Mouse (Mus musculus): ENCODE data around the gene Ubtf. TPM values are rescaled to one million over a fixed set of nuclear protein-coding genes. Genes with fewer than 3 reads are reported as not detected.

Gene Ubtf
- polyA plus RNA-seq (2017; shearing (Covaris generic)) = 112 TPM

DNA sequence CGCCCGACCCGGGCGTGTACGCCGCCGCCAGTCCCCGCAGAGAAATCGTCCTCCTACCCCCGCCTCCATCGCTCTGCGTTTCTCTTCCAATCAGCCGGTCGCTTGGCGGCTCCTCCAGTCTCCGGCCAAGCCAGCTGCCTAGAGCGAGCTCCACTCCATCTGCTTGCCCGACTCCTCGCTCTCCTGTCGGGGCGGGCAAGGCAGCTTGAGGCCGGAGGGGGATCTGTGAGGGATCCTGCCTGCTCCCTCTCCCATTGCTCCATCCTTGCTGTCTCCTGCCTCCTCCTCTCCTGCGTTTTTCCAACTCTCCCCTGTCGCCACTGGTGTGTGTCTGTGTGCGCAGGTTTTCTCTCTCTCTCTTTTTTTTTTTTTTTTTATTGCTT lies at the start of gene Ubtf:
TSS of gene Ubtf (minus strand) at position 333 of the 383 bp plus-strand sequence.

GRCm38 (mm10) chr11:102366103-102366502 lies 46.6 kb upstream of the Ubtf start, which contains the start of gene Slc4a1:
TSS of gene Slc4a1 (minus strand) at chr11:102366203.

DNA sequence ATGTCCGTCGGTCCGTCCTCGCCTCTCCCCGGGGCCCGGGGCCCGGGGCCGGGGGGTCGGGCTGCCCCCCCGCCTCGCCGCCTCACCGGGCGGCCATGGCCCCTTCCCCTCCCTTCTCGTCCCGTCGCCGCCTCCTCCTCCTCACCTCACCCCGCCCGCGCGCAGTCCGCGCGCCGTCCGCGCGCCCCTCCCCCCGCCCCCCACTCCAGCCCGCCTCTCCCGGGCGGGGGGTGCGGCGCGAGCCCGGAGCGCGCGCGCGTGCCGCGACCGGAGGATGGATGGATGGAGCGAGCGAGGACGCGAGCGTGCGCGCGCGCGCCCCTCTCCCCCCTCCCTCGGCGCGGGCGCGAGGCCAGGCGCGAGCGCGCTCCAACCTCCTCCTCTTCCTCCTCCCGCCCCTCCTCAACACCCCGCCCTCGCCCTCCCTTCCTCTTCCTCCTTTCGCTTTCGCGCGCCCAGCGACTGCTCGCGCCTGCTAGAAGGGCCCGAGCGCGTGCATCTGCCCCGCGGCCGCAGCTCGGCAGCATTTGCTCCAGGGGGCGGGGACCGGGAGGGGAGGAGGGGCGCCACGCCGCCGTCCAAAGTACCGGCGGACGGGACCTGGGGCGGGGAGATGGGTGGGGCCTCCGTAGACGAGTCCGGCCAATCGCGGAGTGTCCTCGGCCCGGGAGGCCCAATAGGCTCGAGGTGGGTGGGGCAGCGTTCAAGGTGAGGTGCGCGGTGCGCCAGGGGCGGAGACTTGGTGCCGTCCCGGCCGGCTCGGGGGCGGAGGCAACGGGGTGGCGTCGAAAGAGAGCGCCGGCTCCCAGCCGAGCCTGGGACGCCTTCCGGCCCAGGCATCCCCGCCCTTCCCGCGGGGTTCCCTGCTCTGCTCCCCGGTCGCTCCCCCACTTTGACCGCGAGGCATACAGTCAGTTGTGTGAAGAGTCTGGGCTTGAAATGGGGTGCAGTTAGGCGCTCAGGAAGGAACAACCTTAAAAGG lies 22.8 kb downstream of the Ubtf start, which contains the start of gene Atxn7l3:
TSS of gene Atxn7l3 (minus strand) at position 141 of the 982 bp plus-strand sequence.

GRCm38 (mm10) chr11:102284501-102285094 lies 34.9 kb downstream of the Ubtf start, which contains the start of gene Tmub2:
TSS of gene Tmub2 (plus strand) at chr11:102284931.

GRCm38 (mm10) chr11:102268520-102269244 lies 50.9 kb downstream of the Ubtf start, which contains the start of gene Asb16:
TSS of gene Asb16 (plus strand) at chr11:102268743.

Other genes starting within 250 kb of the Ubtf start
- 6.2 TPM for gene Mpp2, start 231.2 kb downstream of the Ubtf start, polyA plus RNA-seq (2017; shearing (Covaris generic))
- not detected for gene Ppy, start 218.4 kb downstream of the Ubtf start, polyA plus RNA-seq (2017; shearing (Covaris generic))
- not detected for gene Pyy, start 211.9 kb downstream of the Ubtf start, polyA plus RNA-seq (2017; shearing (Covaris generic))
- gene Nags, start 174.2 kb downstream of the Ubtf start, polyA plus RNA-seq (2017; shearing (Covaris generic)) = not detected
- 18.5 TPM for gene Tmem101, start 163.3 kb downstream of the Ubtf start, polyA plus RNA-seq (2017; shearing (Covaris generic))
- gene Lsm12, start 134.4 kb downstream of the Ubtf start, polyA plus RNA-seq (2017; shearing (Covaris generic)) = 56.8 TPM
- gene G6pc3, start 130.1 kb downstream of the Ubtf start, polyA plus RNA-seq (2017; shearing (Covaris generic)) = 50.3 TPM
- 20.1 TPM for gene Hdac5, start 89.6 kb downstream of the Ubtf start, polyA plus RNA-seq (2017; shearing (Covaris generic))
- 1.9 TPM for gene BC030867, start 70.9 kb downstream of the Ubtf start, polyA plus RNA-seq (2017; shearing (Covaris generic))
- gene Asb16, start 51.0 kb downstream of the Ubtf start, polyA plus RNA-seq (2017; shearing (Covaris generic)) = not detected
- gene Tmub2, start 34.8 kb downstream of the Ubtf start, polyA plus RNA-seq (2017; shearing (Covaris generic)) = 69.7 TPM
- 8.1 TPM for gene Atxn7l3, start 23.1 kb downstream of the Ubtf start, polyA plus RNA-seq (2017; shearing (Covaris generic))
- gene Slc4a1, start 46.5 kb upstream of the Ubtf start, polyA plus RNA-seq (2017; shearing (Covaris generic)) = 1.8 TPM
- gene Rundc3a, start 73.7 kb upstream of the Ubtf start, polyA plus RNA-seq (2017; shearing (Covaris generic)) = 34.1 TPM
- gene Slc25a39, start 88.2 kb upstream of the Ubtf start, polyA plus RNA-seq (2017; shearing (Covaris generic)) = 50.6 TPM
- 85.2 TPM for gene Grn, start 110.6 kb upstream of the Ubtf start, polyA plus RNA-seq (2017; shearing (Covaris generic))
- gene Fam171a2, start 127.9 kb upstream of the Ubtf start, polyA plus RNA-seq (2017; shearing (Covaris generic)) = not detected
- gene Itga2b, start 150.4 kb upstream of the Ubtf start, polyA plus RNA-seq (2017; shearing (Covaris generic)) = 1.7 TPM
- gene Gpatch8, start 236.7 kb upstream of the Ubtf start, polyA plus RNA-seq (2017; shearing (Covaris generic)) = 77.4 TPM